Mouse (Mus musculus): Measurements from ENCODE around the gene Actn1. TPM values are rescaled to one million over a fixed set of nuclear protein-coding genes. Genes with fewer than 3 reads are reported as not detected.

The Actn1 gene
- polyA plus RNA-seq (2015; fragmentation: Nextera tagmentation; extraction: Ambion mirVana) = 7.7 and 8.4 TPM in 2 replicates

- no peak for TF ChIP-seq EP300 (IDR thresholded peaks at IDR 0.05; ENCODE audit: low read depth)
- TF ChIP-seq CTCF (IDR thresholded peaks at IDR 0.05; ENCODE audit: low read depth) = 0 out of 2 replicates have a peak, but pooled peaks have one; percentile 19
- H3K9ac ChIP-seq (replicated peaks) = peak within 1 kb of the TSS; percentile 79
- peak; percentile 92 for ATAC-seq
- no peaks in the 10 kb centered on the region for H3K9me3 ChIP-seq (ENCODE audit: low read length)
- peaks cover 14% of the 10 kb centered on the region for H3K27me3 ChIP-seq (ENCODE audit: insufficient read depth, low read length)
- no peaks in the 10 kb centered on the region for H3K36me3 ChIP-seq (replicated peaks; ENCODE audit: insufficient read depth, low read length)
- 1% methylated on average over 38 of the region's 55 CpGs for WGBS (ENCODE audit: insufficient replicate concordance)
- peaks cover 13% of the 10 kb centered on the region for H3K4me1 ChIP-seq (ENCODE audit: insufficient read depth)
- peak within 1 kb of the TSS; percentile 84 for H3K4me2 ChIP-seq (ENCODE audit: low read depth, low read length)
- peak within 1 kb of the TSS; percentile 75 for H3K4me3 ChIP-seq (ENCODE audit: low read depth, low read length)
- peak within 1 kb of the TSS; percentile 89 for H3K27ac ChIP-seq (ENCODE audit: low read depth)
- DNase-seq = peak; percentile 88
Measured at GRCm38 (mm10) chr12:80260056-80260743, at the start of gene Actn1. TSS of gene Actn1 (minus strand) at chr12:80260371.

DNA sequence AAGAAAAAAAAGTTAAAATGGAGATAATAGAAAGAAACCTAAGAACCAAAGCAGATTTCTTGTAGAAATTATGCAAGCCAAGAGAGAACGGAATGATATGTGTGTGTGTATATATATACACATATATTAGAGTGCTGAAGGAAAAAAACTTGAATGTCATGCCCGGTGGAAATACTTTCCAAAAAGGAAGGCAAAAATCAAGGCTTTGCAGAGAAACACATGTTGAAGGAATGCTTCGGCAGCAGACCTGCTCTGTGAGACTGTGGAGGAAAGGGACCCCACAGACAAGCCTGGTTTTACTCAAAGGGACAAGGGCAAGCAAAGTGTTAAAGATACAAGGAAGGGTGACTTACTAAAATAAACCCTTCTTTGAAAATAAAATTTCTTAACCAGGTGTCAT lies 47.4 kb upstream of the Actn1 start:
- no peaks in the 10 kb centered on the region for H3K4me1 ChIP-seq (ENCODE audit: insufficient read depth)
- WGBS (ENCODE audit: insufficient replicate concordance) = 81% methylated on average over 3 of the region's 3 CpGs
- H3K9ac ChIP-seq (replicated peaks) = no peak overlapping the region
- H3K27me3 ChIP-seq (ENCODE audit: insufficient read depth, low read length) = no peaks in the 10 kb centered on the region
- H3K36me3 ChIP-seq (replicated peaks; ENCODE audit: insufficient read depth, low read length) = no peaks in the 10 kb centered on the region
- no peak overlapping the region for H3K27ac ChIP-seq (ENCODE audit: low read depth)
- TF ChIP-seq EP300 (IDR thresholded peaks at IDR 0.05; ENCODE audit: low read depth) (no peak), CTCF (IDR thresholded peaks at IDR 0.05; ENCODE audit: low read depth) (no peak)
- ATAC-seq (no peak), DNase-seq (no peak)
- H3K4me3 ChIP-seq (ENCODE audit: low read depth, low read length) = no peak overlapping the region
- H3K9me3 ChIP-seq (ENCODE audit: low read length) = no peaks in the 10 kb centered on the region
- H3K4me2 ChIP-seq (ENCODE audit: low read depth, low read length) = no peak overlapping the region

DNA sequence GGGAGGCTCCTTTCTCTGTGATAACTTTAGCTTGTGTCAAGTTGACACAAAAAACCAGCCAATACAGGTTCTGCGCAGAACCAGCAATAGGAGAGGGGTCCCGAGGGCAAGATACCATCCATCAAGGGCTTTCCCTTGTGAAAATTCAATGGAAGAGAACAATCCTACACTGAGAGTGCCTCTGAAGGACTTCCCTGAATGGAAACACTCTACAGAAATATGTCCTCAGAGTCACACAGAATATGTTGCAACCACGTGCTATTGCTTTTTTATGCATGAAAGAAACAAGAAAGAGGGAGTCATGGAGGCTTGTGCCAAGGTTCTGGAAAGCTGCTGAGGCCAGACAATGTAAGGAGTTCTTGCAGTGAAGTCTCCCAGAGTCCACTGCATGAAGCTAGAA lies 44.3 kb upstream of the Actn1 start:
- Histone ChIP-seq H3K27ac (ENCODE audit: low read depth) (no peak overlapping the region), H3K27me3 (ENCODE audit: insufficient read depth, low read length) (no peaks in the 10 kb centered on the region), H3K9me3 (ENCODE audit: low read length) (no peaks in the 10 kb centered on the region), H3K4me3 (ENCODE audit: low read depth, low read length) (no peak overlapping the region), H3K36me3 (replicated peaks; ENCODE audit: insufficient read depth, low read length) (no peaks in the 10 kb centered on the region), H3K4me1 (ENCODE audit: insufficient read depth) (no peaks in the 10 kb centered on the region), H3K9ac (replicated peaks) (no peak overlapping the region), H3K4me2 (ENCODE audit: low read depth, low read length) (no peak overlapping the region)
- ATAC-seq (no peak), DNase-seq (no peak)
- 83% methylated on average over 3 of the region's 3 CpGs for WGBS (ENCODE audit: insufficient replicate concordance)
- TF ChIP-seq CTCF (IDR thresholded peaks at IDR 0.05; ENCODE audit: low read depth) = no peak
- no peak for TF ChIP-seq EP300 (IDR thresholded peaks at IDR 0.05; ENCODE audit: low read depth)

GRCm38 (mm10) chr12:80300833-80301456 lies 40.8 kb upstream of the Actn1 start:
- Histone ChIP-seq H3K36me3 (replicated peaks; ENCODE audit: insufficient read depth, low read length) (no peaks in the 10 kb centered on the region), H3K4me3 (ENCODE audit: low read depth, low read length) (no peak overlapping the region), H3K4me1 (ENCODE audit: insufficient read depth) (no peaks in the 10 kb centered on the region), H3K27me3 (ENCODE audit: insufficient read depth, low read length) (no peaks in the 10 kb centered on the region), H3K9me3 (ENCODE audit: low read length) (no peaks in the 10 kb centered on the region), H3K9ac (replicated peaks) (no peak overlapping the region), H3K27ac (ENCODE audit: low read depth) (no peak overlapping the region), H3K4me2 (ENCODE audit: low read depth, low read length) (no peak overlapping the region)
- 62% methylated on average over 9 of the region's 9 CpGs for WGBS (ENCODE audit: insufficient replicate concordance)
- no peak for TF ChIP-seq CTCF (IDR thresholded peaks at IDR 0.05; ENCODE audit: low read depth)
- no peak for TF ChIP-seq EP300 (IDR thresholded peaks at IDR 0.05; ENCODE audit: low read depth)
- no peak for DNase-seq
- ATAC-seq = no peak

DNA sequence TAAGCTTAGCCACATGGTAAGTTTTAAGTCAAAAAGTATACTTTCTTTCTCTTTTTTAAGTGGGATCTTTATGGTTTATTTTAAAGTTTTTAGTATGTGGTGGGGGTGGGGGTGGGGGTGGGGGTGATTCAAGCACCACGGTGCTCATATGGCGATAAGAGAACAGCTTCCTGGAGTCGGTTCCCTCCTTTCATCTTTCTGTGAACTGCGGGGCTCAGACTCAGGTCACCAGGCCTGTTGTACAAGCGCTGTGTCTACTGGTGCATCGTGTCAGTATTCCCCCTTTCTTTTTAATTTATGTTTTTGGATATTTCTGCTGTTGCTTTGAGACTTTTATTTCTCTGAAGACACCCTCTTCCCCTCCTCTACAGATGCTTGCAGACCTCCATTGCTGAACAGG lies 38.5 kb upstream of the Actn1 start:
- no peak for ATAC-seq

DNA sequence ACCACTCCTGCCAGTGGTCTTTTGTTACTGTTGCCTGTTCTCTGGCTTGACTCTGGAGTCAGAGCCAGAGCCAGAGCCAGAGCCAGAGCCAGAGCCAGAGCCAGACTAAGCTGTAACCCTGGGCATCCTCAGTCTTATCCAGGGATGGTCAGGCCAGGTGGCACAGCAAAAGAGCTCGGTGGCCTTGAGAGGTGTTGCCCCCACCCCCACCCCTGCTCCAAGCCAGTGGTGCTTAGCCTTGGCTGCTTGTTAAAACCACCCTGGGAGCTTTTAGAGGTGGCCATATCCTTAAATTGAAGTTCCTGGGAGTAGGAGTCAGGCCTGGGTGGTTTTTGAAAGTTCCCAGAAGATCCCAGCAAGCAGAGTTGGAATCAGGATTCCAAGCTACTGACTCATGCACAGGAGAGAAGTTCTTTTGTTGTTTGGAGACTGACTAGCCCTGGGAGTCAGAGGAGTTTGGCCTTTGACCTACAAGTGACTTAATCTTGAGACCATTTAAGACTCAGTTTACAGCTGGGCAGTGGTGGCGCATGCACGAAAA lies 31.8 kb upstream of the Actn1 start:
- 77% methylated on average over 3 of the region's 3 CpGs for WGBS (ENCODE audit: insufficient replicate concordance)
- no peak for DNase-seq
- TF ChIP-seq EP300 (IDR thresholded peaks at IDR 0.05; ENCODE audit: low read depth) (no peak), CTCF (IDR thresholded peaks at IDR 0.05; ENCODE audit: low read depth) (no peak)
- no peak overlapping the region for H3K27ac ChIP-seq (ENCODE audit: low read depth)
- H3K4me3 ChIP-seq (ENCODE audit: low read depth, low read length) = no peak overlapping the region
- no peaks in the 10 kb centered on the region for H3K27me3 ChIP-seq (ENCODE audit: insufficient read depth, low read length)
- H3K36me3 ChIP-seq (replicated peaks; ENCODE audit: insufficient read depth, low read length) = no peaks in the 10 kb centered on the region
- no peak overlapping the region for H3K4me2 ChIP-seq (ENCODE audit: low read depth, low read length)
- H3K4me1 ChIP-seq (ENCODE audit: insufficient read depth) = 0 out of 2 replicates have a peak, but pooled peaks cover 5% of the 10 kb centered on the region
- H3K9ac ChIP-seq (replicated peaks) = no peak overlapping the region
- ATAC-seq = no peak
- H3K9me3 ChIP-seq (ENCODE audit: low read length) = no peaks in the 10 kb centered on the region

More for the DNA sequence above, 38.5 kb upstream of the Actn1 start:
- H3K9me3 ChIP-seq (ENCODE audit: low read length) = no peaks in the 10 kb centered on the region
- H3K4me1 ChIP-seq (ENCODE audit: insufficient read depth) = no peaks in the 10 kb centered on the region
- no peak overlapping the region for H3K4me2 ChIP-seq (ENCODE audit: low read depth, low read length)
- H3K27me3 ChIP-seq (ENCODE audit: insufficient read depth, low read length) = no peaks in the 10 kb centered on the region
- no peak overlapping the region for H3K9ac ChIP-seq (replicated peaks)
- TF ChIP-seq CTCF (IDR thresholded peaks at IDR 0.05; ENCODE audit: low read depth) (no peak), EP300 (IDR thresholded peaks at IDR 0.05; ENCODE audit: low read depth) (no peak)
- no peak overlapping the region for H3K4me3 ChIP-seq (ENCODE audit: low read depth, low read length)
- DNase-seq = no peak
- H3K36me3 ChIP-seq (replicated peaks; ENCODE audit: insufficient read depth, low read length) = no peaks in the 10 kb centered on the region
- WGBS (ENCODE audit: insufficient replicate concordance) = 54% methylated on average over 6 of the region's 6 CpGs
- no peak overlapping the region for H3K27ac ChIP-seq (ENCODE audit: low read depth)

All from liver, postnatal 0 days (tissue).